Mouse (Mus musculus): ENCODE results near the gene Cobll1.

Gene Cobll1

DNA sequence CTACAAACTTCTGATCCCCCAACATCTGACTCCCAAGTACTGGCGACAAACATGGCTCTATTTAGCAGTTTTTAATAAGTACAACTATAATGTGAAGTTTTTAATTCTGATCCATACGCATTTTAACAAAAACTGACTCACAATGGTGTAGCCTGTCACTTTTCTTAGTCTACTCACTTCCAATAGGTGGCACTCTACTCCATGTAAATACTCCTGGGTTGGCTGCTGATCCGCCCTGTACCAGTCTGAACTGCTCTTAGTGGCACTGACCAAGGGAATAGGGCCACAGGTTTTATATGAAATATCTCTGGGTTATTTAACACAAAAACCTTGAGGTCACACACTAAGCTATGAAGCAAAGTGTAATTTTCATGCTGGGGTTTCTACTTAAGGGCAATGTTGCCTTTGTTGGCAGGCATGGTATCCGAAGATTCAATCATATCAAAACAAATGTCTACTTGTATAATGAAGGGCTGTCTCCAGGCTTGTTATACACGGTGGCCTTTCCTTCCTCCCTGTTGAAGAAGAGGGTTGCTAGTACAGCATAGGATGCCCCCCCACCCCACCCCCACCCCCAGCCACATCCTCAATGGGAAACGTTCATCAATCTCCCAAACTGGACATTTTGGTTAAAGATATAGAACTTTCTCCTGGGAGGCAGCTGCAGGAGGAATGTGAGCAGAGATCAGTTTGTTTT is 93.6 kb downstream of the Cobll1 start:
- DNase-seq, result no peak

DNA sequence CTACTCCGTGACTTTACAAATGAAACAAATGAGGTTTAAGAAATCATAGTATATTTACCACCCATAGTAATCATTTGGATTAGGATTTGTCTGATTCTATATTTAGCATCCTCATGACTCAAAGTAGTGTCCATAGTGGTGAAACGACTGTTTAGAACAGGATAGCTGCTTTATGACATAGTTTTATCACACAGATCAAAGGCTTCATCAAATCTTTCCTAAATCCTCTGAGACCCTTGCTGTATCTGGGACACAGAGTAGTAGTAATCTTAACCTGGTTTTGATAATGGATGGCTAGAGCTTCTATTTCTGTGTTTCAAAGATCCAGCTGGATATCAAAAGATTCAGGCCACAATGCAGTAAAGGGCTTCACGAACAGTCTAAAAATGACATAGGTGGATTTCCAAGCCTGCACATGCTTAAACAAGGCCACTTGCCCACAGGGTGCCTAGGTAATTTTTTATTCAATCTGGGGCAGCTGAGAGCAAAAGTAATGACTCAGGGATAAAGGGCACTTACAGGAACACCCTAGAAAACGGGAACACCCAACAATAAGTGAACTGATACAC is 98.0 kb downstream of the Cobll1 start:
- no peak for DNase-seq

DNA sequence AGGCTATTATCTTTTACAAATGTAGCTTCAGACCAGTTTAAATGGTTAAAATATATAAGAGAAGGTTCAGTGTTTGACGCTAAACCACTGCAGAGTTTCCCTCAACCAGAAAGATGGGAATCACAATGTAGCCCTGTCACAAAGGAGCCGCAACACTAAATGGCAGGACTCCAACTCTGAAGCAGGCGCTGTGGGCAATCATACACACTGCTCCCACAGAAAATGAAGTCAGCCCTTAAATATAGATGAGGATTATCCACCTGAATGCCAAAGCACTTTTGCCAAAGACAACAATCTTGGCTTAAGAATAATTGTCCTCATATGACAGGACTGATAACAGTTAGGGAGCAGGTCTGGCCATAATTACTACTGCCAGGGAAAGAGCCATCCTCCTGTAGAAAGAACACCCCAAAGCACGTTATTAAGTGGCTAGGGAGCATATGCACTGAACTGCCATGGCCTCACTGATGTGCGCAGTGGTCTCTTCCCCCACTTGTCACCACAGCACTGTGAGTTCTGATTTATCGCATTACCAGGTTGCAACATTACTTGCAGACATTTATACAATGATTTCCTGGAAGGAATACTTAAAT is 98.8 kb downstream of the Cobll1 start:
- no peak for DNase-seq

DNA sequence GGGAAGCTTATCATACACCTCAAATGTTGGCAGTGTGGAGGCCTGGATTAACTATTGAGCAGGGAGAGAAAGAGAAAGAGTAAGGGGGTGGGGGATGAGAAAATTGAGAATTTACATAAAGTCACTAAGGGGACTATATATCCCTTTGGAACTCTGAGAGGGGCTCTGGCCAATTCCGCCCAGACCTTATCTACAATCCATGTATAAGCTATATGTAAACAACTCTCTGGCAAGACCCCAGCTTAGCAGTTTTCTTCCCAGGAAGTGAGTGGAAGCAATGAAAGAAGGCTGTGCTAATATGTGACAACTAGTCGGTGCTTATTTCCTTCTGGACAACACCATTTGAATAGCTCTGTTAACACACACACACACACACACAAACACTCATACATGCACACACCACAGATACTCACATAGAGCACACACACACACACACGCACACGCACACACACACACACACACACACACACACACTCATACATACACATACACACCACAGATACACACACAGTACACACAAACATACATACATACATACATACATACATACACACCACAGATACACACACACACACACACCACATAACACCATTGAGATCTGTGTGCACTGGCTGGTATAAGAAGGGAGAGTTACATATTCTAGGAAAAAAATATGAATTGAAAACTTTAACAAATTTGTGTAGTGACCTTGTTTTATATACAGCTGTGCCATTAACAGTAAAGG is 99.4 kb downstream of the Cobll1 start:
- DNase-seq, result no peak

DNA sequence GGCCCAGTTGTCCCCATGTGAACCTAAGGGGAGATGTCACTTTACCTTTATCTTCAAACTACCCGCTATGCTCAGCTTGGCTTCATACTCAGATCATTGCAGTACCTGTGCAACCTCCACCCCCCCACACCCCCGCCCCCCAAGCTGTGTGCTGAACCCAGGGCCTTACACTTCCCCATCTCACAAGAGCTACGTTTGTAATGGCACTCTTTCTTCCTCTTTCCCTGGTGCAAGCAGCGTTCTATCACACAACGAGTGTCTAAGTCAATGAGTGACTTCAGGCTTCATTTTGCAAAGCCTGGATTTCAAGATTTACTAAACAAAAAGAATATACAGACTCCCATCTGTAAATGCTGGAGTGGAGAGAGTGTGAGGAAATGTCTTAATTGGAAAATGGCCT is 100.2 kb downstream of the Cobll1 start:
- no peak for DNase-seq

DNA sequence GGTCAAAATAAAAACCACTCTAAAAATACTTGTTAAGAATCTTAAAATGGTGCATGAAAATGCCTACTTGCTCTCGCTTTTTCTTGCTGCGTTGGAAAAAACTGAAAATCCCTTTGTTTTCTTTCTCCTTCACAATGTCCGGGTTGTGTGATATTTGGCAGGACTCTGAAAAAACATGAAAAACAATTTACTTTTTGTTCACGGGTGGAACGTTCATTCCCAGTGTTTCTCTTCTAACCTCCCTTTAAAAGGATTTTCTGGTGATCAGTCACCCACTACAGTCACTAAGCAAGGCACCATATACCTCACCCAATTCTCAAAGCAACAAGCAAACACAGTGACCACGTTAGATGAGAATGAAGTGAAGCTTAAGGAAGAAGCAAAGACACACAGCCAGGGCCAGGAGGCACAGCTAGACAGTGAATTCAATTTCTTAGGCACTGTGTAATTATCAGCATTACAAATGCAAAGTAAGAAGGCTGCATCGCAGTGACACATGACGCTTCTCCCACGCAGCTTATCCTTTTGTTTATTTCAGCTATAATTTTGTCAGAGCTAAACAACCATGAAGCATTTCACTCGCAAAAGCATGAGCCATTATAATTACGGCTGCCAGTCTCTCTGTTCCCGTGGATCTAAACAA is 112.9 kb downstream of the Cobll1 start:
- DNase-seq, result no peak

DNA sequence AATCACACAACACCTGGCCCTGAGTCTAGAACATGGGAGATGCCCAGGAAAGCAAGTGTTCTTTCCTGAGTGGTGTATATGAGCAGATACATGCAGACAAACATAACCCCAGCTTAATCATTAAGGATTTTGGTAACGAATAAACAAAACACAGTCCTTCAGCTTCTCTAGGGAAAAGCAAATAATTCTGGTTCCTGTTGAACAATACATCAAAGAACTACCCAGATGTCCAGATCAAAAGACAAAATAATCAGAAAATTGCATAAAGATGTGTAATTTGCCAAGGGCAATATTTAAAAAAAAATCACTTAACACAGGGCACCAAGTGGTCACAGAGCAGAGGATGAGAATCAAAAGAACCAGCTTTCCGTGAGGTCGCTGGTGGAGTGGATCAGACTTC is 115.5 kb downstream of the Cobll1 start:
- no peak for DNase-seq

DNA sequence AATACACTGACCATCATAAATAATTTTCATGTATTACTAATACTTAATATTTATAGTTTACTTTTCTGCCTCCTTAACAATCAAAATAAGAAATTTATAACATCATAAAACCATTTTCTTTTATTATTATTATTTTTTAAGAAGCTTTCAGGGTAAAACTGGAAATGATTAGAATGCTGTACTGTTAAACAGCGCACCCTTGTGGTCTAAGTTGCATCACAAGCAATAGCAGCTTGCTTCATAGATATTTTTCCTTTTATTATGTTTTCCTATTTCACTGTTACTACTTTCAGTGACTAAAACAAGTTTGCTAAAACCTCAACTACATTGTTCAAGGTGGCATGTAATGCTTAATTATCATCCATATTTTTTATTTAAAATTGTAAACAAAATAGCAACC is 117.8 kb downstream of the Cobll1 start:
- no peak for DNase-seq

DNA sequence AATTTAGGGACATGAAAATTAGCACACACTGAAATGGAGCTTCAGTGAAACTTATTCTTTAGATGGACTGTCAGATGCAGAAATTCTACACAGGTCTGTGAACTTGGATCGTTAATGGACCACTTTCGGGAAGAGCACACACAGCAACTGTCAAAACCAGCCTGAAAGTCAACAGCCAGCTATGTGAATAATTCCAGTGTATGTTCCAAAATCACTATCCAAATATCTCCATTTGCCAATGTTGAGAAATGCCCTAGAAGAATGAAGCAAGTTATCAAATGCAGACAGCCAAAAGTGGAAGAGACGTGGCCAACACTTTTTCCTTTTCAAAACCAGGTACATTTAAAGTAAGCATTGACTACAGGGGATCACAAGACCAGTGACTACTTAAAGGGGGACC is 118.2 kb downstream of the Cobll1 start:
- DNase-seq, result no peak

DNA sequence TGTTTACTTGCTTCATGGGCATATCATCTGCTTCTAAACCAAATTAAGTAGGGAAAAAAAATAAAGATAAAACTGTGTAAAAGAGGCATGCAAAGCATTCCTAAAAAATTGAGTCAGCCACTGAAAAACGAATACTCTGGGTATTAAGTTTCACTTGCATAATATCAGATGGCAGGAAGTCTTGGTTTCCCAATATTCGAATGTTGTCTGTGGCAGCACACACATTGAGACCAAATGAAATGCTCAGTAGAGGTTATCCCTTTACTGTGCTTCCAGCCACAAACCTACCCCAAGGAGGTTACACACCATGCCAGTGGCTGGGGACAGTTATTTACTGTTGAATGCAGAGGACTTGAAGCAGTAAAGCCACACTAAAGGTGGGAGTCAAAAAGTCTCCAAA is 119.1 kb downstream of the Cobll1 start:
- no peak for DNase-seq

DNA sequence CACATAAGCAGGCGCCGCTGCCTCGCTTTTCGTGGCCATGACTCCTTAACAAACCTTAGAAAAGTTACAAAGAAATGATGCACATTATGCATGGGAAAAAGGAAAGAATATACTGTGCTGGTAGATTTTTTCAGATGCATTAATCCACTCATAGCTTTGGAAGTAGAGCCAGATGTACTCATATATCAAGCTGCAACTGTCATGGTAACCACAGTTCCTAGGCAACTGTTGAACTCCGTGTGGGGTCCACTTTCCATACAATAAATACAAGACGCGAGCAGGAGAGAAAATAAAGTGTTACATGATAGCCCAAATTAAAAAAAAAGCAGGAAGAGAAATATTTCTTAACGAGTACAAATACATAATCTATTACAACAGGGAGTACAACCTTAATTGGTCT is 119.5 kb downstream of the Cobll1 start:
- DNase-seq, result no peak

DNA sequence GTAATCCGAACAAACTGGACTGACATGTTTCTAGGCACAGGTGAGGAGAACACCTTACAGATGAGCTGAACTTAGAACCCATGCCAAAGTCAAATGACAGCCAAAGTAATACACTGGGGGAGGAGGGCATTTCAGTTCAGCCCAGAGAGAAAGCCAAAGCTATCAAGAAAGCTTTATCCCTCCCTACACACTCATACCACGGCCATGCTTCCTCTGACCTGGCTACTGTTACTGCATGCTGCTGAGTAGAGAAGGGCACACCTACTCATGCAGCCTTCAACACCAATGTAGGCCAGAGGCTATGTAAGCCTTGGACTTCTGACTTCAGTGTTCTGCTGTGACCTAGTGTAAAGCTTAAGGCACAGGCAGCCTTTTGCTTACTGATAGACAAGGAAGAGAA is 120.1 kb downstream of the Cobll1 start:
- DNase-seq, result no peak

DNA sequence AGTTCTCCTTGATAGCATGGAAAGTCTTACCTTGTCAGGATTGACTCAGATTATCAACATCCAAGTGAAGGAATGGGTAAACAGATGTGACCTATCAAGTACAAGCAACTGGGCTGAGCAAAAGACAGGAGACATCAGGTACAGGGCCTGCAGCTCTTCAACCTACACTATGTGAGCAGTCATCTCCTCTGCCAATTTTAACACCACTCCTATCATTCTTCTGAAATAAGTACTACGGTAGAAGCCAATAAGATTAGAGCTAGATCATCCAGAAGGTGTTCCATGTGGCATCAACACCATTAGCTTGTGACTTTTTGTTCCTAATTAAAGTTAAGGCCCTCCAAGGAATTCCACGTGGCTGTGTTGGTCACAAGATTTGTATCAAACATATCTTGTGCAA is 121.3 kb downstream of the Cobll1 start:
- no peak for DNase-seq

DNA sequence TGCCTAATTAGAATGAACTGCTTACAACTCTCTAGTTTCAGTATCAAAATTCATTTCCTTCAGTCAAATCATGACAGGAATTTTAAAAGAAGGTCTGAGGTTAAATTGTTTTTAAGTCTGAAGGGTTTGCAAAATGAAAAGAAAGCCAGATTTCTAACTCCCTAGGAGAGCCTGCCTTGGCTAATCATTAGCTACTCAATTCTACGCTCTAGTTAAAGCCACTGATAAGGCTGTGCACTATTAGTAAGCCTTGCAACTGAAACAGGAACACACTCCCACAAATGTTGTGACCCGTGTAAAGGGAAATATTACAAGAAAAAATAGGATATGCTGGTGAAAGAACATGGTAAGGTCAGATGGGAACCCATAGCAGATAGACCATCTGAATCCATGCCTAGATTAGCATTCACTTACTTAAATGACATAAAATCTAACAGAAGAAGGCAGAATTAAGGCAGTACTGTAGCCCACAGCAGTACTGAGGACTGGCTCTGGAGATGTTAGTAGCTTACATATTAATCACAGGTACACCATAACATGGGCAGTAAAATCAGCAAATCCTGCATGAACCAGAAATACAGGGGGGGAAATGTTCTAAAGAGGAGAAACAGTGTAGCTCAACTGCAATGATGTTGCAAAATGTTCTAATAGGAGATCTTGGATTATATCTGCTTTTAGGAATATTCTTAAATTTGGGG is 122.6 kb downstream of the Cobll1 start:
- DNase-seq, result no peak

DNA sequence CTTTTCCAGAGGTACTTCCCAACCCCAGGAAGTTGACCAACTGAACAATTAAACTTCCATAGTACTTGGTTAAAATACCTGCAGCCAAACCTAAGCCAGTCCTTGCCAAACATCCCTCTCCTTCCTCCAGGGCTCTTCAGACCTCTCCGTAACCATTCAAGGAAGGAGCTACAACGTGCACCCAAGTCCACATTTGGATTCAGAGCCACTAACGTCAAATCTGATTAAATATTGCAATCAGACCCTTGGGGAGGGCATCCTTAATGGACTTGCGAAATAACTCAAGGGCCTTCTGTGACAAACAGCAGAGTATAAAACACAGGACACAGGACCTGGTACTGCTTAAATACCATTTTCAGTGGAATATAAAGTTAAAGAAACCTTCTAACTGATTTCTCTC is 126.0 kb downstream of the Cobll1 start:
- DNase-seq, result no peak

DNA sequence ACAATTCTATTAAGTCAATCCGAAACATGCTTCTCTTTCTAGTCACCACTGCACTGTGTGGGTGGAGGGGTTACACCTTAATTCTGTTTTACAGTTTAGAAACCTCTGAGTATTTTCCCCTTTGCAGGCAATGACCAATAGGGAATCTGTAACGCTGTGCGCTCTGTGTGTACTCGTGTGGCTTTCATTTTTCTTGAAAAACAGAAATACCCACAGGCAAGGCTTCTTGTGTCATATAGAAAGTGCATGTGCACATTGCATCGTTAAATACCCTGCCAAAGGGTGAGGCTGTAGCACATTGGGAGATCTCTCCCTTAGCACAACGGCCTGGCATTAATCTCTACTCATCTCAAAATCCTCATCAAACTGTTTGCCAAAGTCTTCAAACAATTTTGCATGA is 134.6 kb downstream of the Cobll1 start:
- DNase-seq, result no peak

DNA sequence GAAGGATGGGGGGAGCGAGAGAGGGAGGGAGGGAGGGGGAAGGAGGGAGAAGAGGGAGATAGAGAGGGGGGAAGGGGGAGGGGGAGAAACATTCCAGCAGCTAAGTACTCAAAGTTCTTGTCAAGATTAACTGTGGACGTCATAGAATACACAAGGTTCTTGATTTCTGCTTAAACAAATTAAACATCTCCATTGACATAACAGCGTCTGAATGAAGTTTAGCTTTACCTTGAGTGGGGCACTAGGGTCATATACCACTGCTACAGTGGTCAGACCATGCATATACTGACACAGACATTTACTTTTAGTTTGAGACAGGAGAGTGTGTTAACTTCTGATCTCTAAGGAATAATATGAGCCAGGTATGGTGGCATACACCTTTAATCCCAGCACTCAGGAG is 135.4 kb downstream of the Cobll1 start:
- no peak for DNase-seq

DNA sequence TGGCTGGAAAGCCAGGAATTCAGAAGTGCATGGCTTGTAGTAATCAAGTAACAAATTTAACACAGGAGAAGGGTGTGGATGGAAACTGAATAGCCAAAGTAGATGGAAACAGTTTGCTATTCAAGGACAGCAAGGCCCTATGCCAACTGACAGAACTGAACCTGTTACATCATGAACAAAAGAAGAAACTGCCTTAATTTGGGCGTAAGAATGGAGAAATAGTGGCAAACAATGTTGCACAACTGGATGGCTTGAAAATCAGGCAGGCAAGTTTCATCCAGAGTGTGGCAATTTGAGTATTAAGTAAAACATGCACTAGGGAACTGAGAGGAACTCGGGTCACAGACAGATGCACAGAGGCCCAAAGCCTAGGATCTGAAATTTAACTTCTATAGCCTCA is 137.8 kb downstream of the Cobll1 start:
- DNase-seq, result no peak

DNA sequence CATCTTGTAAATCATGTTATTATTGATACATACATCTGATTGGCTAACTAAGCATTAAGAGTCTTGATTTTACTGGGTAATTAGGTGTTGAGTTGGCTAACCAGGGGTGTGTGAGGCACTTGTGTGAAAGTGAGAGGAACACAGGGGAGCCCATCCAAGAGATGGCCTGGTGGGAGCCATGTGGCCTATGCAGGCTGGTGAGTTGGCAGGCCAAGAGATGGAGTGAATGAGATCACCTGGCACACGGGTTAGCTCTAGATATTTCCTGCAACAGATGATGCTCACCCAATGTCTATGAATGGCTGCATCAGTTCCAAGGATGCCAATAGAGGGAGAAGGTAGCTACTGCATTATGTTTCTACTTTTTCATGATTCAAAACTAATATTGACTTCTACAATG is 139.2 kb downstream of the Cobll1 start:
- DNase-seq, result peak; percentile 61

DNA sequence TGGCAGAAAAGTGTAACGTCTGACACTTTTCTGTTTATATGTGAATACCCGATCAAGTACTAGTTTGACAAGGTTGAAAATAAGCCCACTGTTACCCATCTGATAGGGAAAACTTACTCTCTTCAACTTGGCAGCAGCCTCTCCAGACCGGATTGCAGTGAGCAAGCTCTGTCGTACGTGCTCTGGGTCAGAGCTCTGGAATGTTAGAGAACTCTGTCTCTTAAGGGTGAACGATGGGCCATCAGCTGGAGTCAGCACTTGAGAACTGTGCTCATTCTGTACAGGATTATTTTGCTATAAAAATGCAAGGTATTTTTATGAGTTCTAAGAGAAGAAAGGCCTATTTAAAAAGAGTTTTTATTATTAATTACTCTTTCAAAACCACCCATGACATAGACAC is 143.6 kb downstream of the Cobll1 start:
- DNase-seq, result no peak

DNA sequence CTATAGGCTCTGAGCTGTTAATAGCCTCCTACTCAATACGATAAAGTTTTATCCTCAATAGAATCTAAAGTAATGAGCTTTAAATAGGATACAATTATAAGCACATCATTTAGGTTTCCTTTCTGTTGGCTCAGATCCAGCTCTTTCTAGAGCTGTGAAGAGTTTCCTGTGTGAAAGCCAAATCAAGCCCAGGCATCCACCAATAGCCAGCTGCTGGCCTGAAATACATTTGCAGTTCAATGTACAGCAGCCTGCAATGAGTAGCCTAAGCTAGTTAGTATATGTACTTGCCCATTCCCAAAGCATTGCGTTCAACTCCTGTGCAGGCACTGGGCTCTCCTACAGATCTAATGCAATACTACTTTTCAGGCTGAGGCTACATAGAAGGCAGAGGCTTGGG is 145.2 kb downstream of the Cobll1 start:
- no peak for DNase-seq

DNA sequence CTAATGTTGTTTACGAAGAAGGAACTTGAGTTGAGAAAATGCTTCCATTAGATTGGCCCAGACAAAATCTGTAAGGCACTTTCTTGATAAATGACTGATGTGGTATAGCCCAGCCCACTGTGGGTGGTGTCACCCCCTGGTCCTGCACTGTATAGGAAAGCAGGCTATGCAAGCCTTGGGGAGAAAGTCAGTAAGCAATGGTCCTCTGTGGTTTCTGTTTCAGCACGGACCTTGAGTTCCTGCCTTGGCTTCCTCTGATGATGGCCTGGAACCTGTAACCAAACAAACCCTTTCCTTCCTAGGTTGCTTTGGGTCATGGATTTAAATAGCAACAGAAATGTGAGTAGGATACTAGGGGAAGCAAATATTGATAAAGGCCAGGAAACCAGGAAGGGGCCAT is 148.2 kb downstream of the Cobll1 start:
- DNase-seq, result no peak

DNA sequence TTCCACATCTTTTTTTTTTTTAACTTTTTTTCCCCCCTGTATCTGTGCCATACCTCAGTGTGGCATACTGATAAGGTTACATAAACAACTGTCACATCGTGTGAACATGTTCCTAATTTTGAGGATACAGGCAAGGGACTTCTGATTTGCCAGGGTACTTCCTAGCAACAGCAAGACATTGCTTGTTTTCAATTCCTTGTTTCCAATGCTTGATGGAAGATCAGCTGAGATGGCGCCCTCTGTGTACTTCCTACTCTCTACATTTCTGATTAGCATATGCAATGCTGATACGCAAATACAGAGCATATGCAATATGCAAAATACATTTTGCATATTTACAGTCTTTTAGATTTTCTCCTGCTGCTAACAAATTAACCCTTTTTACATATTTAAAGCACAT is 152.0 kb downstream of the Cobll1 start:
- no peak for DNase-seq
